Mouse (Mus musculus) CD4-positive, CD25-positive, alpha-beta regulatory T cell, adult 2 months (primary cell): ENCODE data around the gene Tmem95.
A peak's percentile ranks its signal among the peaks of the same experiment; 100 is the strongest.
"Not testable (repeated sequence)": the region's sequence is repeated elsewhere in the genome, so short reads cannot be mapped to it uniquely, and the experiment has no call there.

Experiments
- DNase-seq: peaks from one replicate; pipeline ENCODE4 v3.0.0-alpha.2; 2012; ENCODE audit warnings: low read depth, low spot score

The Tmem95 gene

DNA sequence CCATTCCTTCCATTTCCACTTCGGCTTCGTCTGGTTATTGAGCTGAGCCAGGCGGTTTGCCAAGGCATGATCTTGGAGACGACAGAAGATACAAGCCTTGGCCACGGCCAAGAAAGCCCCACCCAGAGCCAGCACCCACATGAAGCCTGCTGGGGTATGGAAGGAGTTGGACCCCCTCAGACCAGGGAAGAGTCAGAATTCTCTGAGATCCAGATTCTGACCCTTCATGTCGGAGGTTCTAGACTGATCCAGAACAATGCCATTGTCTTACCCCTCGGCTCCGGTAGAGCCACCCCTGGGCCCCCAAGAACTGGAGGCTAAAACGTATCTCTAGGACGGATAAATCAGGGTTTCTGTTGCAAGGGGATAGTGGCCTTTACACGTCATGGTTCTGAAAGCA lies at the start of gene Tmem95:
Tmem95 (minus strand) TSS at position 141 of the 400 bp plus-strand sequence.
- DNase-seq, result no peak

DNA sequence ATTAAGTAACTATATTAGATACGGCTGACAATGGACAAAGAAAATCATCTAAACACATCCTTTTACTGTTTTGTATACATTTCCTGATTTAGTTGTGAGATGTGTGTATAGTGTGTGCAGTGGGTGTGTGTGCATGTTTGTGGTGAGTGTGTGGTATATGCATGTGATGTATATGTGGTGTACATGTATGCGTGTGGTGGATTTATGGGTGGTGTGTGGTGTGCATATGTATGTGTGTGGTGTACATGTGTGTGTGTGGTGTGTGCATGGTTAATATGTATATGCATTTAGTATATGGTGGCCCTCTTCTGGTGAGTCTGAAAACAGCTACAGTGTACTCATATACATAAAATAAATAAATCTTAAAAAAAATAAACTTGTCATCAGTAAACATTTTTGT lies 49.7 kb upstream of the Tmem95 start:
- peak; percentile 22 for DNase-seq

DNA sequence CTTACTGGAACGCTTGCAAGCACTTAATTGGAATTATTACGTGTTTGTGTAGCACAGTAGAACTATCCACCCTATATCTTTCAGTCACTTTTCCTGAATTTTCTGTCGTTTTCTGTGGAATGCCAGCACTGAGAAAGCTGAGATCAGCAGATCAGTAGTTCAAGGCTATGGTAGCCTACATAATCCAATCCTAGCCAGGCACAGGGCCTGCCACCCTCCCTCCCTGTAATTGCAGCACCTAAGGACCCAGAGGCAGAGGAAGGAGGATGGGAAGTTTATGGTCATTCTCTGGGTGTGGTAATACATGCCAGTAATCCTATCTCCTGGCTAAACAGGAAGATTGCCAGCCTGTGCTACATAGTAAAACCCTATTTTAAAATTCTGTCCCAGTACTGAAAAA lies 45.0 kb upstream of the Tmem95 start:
- no peak for DNase-seq

DNA sequence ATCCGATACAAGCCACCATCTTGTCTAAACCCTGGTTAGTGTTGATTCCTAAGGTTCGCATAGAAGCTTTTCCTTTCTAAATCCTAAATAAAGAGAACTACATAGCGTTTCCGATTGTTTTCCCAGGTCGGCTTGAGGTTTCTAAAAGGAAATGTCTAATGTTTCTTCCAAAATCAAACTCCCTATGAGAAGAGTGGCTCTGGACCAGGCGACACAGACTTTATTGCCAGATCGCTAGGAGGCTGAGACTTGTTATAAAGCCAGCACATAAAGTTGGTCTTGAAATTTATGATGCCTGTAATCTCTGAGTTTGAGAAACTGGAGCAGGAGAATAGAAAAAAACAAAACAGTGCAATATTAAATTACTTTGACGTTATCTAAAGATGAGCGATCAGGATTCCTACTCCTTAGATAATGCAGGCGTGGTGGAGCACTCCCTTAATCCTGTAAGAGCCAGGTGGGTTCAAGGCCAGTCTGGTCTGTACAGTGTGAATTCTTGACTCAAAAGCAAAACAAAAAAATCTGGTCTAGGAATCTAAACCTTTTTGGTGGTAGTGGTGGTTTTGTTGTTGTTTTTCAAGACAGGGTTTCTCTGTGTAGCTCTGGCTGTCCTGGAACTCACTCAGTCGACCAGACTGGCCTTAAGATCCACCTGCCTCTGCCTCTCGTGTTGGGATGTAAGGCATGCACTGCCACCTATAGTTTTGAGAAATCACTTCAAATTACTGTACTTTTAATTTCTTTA lies 44.4 kb upstream of the Tmem95 start:
- peak; percentile 61 for DNase-seq

DNA sequence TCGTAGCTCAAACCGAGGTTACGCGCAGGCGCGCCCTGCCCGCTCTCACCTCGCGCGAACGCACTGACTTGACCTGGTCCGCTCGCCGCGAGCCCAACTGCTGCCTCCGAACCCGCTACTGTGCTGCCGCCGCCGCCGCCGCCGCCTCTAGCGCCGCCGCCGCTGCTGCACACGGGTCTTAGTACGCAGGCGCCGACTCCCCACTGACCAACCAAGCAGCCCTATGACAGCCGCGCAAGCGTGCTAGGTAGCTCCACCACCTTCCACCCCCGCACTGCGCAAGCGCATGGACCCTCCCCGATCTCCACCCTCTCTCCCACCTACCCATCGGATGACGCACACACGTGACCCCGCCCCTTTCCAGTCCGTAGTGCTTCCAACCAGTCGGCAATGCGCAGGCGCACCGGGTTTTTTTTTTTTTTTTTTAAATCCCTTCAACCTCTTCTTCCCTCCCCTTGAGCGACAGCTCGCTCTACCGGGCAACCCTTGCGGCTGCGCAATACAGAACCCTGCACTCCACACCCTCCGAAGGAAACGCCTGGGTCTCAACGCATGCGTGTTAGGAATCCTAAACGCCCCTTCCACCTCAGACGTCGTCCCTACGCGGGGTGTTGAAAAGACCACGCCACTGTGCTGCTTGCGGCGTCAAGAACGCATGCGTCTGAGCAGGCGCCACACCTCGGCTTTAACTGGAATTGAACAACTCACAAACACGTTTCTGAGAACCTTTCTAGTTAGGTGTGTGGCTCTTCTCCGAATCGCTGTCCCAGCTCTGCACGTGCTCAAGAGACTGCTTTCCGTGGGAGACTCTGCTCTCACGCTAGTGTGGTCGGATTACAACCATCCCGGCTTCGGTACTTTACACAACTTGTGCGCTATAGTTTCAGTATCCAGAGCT lies 43.5 kb upstream of the Tmem95 start, which contains the start of gene Eif5a:
Eif5a (minus strand) TSS at position 845 of the 898 bp plus-strand sequence.
- DNase-seq, result peak; percentile 100

DNA sequence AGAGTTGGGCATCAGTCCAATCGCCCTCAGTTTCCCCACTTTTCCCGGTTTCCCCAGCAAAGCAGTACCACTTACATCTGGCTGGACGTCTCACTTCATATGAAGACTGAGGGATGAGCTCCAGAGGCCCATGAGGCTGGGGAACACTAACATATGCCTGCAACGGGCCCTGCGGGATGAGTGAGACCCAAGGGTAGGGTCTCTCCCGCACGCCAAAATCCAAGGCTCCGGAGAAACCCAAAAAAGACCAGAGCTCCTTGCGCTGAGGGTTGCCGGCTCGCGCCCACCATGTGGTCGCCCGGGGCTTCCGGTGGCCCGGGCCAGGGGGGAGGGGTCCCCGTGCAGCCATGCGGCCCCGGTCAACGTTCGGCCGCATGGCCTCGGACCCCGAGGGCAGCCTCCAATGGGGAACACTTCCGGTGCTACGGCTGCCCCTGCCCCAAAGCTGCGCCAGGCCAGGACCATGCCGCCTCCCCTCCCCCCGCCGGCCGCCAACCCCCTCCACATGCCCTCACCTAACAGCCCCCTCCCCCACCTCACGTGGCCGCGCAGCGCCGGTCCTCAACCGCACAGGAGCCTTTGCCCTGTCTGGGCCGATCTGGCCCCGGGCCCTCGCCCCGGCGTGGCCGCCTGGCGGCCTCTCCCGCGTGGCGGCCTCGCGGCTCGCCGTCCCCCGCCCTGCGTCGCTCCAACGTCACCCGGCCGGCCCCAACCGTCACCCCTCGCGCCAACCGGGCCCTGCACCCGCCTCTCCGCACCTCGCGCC lies 42.6 kb upstream of the Tmem95 start:
- DNase-seq, result peak; percentile 71

DNA sequence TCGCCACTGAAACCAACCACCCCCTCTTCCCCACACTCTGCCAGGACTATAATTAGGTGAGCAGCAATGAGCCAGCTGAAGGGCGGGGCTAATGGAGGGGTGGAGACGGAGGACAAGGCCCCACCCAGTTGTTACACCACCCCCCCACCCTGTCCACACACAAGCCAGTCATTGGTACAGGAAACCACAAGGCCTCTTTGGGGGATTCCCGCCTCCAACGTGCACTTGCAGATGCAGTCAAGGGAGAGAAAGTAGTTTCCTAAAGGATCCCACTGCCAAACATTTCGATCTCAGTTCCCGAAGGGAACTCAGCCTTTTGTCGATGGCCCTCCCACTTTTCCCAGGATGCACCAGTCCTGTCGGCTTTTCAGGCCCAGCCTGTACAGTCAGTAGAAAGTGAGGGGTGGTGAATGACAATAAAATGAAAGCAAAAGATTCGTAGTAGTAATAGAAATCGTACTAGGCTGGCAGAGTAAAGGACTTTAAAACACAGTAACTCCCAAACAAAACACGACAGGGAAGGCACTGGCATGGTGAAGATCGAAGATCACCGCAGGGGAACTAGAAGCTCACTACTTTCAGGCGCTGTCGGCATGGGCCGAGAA lies 41.9 kb upstream of the Tmem95 start:
- DNase-seq, result peak; percentile 93

DNA sequence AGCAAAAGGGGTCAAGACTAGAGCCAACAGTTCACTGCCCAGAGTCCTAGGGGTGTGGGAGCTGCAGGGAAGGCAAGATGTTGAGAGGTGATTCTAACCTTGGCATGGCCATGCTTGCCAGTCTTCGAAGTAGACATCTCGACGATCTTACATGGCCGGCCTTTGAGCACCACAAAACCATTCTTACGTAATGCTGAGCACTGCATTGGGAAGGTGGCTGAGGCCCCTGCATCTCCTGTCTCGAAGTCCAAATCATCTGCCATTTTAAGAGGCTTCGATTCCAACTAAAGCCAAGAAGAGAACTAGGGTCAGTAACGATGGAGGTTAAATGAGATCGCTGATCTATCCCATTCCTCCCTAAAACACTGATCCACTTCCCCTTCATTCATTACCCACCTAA lies 41.2 kb upstream of the Tmem95 start:
- no peak for DNase-seq

DNA sequence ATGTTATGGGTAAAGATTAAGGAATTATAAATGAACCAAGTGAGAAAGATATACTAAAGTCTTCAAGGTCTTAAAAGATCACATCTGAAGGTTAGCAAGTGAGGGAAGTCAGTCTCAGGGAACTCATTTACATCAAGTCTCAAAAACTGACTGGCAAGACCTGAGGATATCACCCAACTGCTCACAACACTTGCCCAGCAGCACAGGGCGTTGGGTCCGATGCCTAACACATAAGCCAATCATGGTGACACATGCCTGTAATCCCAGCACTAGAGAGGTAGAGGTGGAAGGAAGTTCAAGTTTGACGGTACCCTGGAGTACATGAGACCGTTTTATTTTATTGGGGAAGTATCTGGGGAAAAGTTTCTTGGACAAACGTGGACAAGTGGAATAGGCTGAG lies 40.3 kb upstream of the Tmem95 start:
- no peak for DNase-seq

DNA sequence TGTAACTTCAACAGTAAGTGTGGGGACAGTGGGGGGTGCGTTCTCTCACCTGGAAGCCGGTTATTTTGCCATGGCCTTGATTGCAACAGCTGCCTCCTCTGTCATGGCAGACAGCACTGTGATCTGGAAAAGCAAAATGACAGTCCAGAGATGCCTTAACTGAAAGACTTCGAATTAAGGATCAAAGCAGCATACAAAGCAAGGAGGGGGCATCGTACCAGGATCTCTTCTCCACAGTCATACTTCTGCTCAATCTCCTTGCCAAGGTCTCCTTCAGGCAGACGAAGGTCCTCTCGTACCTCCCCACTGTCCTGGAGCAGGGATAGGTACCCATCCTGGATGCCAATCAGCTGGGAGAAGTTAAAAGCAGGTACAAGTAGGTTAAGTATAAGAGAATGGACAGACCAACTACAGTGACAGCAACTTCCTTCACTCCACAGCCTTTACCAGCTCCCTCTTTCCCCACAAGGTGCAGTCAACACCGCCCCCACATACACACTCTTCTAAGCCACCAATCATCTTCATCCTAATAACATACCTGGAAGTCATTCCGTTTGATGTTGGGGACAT lies 39.6 kb upstream of the Tmem95 start:
- no peak for DNase-seq

DNA sequence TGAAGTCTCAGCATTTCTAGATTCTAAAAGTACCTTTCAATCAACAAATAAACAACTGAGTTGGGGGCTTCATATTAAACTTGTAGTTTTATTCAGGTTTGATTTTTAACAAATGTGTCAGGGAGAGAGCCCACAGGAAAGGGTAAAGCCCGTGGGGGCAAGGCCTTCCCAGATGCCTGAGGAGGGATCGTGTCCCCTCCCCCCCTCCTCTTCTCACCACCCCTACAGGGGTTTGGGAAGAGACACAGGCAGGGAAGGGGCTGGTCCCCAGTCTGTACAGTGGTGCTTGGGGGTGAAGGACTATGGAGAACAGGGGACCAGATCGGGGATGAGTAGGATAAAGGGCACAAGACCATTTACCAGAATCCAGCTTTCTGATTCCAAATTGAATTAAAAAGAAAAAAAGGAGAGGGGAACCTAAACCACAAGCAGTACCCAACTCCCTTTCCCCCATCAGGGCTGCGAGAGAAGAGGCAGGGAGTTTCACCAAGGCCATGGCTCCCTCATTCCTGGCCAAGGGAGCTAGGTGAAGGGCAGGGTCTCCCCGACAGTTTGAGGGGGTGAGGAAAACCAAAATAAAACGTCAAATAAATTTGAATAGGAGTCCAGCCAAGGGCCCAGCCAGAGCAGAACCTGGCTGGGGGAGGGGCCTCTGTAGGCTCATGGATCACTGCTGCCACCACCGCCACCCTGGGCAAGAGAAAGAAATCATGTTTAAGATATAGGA lies 39.0 kb upstream of the Tmem95 start:
- not testable (repeated sequence) for DNase-seq

DNA sequence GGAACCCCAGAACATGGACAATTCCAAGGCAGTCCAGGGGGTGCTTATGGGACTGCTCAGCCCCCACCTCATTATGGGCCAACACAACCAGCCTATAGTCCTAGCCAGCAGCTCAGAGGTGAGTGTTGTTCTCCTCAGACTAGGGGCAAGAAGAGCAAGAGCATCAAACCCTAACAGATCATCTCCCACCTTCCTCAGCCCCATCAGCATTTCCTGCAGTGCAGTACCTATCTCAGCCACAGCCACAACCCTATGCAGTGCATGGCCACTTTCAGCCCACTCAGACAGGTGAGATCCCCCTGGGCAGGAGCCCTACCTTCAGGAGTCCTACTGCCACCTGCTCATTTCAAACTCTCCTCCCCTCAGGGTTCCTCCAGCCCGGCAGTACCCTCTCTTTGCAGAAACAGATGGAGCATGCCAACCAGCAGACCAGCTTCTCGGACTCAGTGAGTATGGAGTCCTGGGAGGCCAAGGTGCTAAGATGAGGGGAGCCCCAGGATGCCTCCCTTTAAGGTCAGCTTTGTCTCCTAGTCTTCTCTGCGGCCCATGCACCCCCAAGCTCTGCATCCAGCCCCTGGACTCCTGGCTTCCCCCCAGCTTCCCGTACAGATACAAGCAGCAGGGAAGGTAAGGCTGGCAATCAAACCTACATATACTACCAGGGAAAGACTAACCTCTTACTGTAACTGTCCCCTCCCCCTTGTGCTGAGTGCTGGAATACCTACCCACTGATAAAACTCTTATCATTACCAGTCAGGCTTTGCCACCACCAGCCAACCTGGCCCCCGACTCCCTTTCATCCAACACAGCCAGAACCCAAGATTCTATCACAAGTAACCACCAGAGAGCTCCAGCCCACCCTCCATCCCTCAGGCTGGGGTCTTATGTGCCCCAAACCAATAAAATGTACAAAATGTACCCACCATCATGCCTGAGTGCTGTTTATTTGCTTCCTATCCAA lies 38.1 kb upstream of the Tmem95 start:
- no peak for DNase-seq

DNA sequence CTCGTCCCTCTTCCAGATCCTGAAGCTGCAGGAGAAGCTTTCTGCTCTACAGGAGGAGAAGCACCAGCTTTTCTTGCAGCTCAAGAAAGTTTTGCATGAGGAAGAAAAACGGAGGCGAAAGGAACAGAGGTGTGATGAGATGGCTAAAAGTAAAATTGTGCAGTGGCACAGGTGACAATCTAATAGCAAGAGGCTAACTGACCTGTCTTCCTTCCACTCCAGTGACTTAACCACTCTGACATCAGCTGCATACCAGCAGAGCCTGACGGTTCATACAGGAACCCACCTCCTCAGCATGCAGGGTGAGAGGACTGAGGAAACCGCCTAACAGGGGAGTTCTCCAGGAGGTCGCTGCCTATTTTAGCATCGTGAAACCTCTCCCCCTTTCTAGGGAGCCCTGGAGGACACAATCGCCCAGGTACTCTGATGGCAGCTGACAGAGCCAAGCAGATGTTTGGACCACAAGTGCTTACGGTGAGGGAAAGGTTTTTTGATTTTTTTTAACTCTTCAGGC lies 37.2 kb upstream of the Tmem95 start:
- DNase-seq, result no peak

DNA sequence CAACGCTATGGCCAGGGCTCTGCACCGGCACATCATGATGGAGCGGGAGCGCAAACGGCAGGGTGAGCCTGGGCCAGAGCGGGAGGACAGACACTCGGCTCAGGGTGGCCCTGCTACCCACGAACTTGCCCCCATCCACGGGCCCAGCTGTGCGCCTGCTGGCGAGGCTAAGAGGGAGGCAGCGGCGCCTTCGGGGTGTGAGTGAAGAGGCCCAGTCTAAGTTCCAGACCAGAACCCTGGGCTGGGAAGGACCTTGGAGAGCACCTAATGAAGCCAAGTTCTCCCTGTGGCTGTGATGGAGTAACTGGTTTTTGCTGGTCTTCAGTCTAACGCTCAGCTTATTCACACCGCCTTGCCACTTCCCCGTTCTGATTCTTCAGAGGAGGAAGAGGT lies 36.5 kb upstream of the Tmem95 start:
- DNase-seq, result no peak

DNA sequence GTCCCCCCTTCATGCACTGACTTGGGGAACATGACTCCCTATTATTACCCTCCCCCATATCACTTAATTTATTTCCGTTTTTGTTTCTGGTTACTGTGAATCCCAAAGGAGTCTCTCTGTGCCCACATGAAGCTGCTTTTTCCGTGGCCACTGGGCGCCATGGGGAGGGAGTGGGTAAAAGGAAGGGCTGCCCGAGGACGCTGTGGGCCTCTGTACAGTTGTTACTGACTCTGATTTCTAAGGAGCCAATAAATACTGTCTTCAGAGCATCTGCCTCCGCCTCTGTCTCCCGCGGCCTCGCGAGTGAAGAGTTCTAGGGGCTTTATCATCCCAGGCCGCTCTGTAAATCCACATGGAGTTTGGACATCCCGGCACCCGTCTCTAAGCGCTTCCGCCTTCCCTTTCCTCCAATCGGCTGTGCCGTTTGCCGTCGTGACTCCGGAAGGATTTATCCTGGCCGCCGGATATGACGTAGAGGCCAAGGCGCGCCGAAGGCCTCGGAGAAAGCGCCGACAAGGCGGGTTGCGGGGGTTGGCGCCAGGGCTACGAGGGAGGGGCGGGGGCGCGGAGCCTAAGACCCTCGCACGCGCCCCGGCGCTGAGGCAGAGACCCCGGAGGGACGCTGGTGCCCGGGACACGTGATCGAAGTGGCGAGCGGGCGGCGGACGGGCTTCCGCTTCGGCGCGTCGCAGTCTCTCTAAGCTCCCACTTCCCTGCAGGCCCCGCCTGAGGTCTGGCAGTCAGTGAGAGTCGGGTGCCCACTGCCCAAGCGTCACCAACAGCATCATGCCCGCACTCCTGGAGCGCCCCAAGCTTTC lies 35.9 kb upstream of the Tmem95 start, which contains the start of gene Gps2:
Gps2 (plus strand) TSS at position 335 of the 818 bp plus-strand sequence.
- peak; percentile 95 for DNase-seq

DNA sequence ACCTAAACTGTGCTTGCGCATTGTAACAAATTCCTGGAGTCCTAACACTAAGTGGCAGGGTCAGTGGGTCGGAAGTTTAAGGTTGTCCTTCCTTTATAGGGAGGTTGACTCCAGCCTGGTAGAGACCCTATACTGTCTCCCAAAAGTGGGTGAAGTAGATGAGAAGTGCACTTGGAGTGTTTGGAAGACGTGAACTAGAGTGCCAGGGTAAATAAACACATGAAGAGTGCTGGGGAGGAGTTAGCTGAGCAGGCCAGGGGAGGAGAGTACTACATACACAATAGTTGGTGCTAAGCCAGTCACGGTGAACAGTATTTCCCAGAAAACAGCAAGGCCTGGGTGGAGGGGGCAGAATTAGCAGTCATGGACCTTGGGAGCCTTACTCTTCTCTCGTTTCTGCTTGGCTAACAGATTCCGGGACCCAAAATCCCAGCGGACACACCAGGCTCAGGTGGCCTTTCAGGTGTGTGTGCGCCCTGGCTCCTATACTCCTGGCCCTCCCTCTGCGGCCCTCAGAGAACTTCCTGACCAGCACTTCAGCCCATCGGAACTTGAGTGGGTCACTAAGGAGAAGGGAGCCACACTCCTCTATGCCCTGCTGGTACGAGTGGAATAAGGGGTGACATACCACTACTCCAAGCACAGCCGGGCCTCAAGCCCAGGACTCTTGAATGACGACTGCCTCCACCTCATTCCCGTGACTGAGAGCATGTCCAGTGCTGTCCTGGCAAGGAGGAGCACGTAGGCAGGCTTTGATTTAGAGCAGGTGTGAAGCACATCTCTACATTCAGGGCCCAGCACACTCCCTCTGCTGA lies 35.1 kb upstream of the Tmem95 start:
- DNase-seq, result no peak

DNA sequence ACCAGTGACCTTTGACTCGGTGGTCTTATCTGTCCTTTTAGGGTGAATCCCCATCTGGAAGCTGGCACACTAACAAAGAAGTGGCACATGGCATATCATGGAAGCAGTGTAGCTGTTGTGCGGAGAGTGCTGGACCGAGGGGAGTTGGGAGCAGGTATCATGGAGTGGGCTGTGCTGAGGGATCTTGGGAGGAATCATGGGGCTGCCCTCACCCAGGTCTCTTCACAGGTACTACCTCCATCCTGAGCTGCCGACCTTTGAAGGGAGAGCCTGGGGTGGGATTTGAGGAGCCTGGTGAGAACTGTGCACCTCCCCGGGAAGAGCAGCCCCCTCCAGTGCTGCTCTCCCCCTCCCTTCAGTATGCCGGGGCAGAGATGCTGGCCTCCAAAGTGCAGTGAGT lies 33.9 kb upstream of the Tmem95 start:
- no peak for DNase-seq
